Mouse (Mus musculus): ENCODE measurements around the gene Cacna1a. TPM values are rescaled to one million over a fixed set of nuclear protein-coding genes. Genes with fewer than 3 reads are reported as not detected.

Cacna1a gene
- polyA plus RNA-seq, 1 experiment, result 140 TPM

GRCm38 (mm10) chr8:84656641-84657126 lies 268.4 kb downstream of the Cacna1a start:
- TF ChIP-seq CTCF (IDR thresholded peaks at IDR 0.05; ENCODE audit: extremely low read depth, insufficient read depth, low read length), result no peak
- 0 out of 2 replicates have a peak, but pooled peaks have one; percentile 36 for TF ChIP-seq POLR2A (IDR thresholded peaks at IDR 0.05; ENCODE audit: extremely low read depth, insufficient read depth, low read length)
- Histone ChIP-seq H3K27ac (ENCODE audit: insufficient read depth, low read length) (peak overlapping the region; percentile 87), H3K4me1 (ENCODE audit: control insufficient read depth, insufficient read depth, low read length) (no peaks in the 10 kb centered on the region), H3K4me3 (ENCODE audit: insufficient read depth, low read length) (peak overlapping the region; percentile 24; the same call in 1 of the 2 replicates)

- no peaks in the 10 kb centered on the region for H3K4me1 ChIP-seq (ENCODE audit: control insufficient read depth, insufficient read depth, low read length)
- no peak overlapping the region for H3K27ac ChIP-seq (ENCODE audit: insufficient read depth, low read length)
- no peak for TF ChIP-seq CTCF (IDR thresholded peaks at IDR 0.05; ENCODE audit: extremely low read depth, insufficient read depth, low read length)
- no peak for TF ChIP-seq POLR2A (IDR thresholded peaks at IDR 0.05; ENCODE audit: extremely low read depth, insufficient read depth, low read length)
- no peak overlapping the region for H3K4me3 ChIP-seq (ENCODE audit: insufficient read depth, low read length)
Measured at GRCm38 (mm10) chr8:84657203-84657602, 269.0 kb downstream of the Cacna1a start.

GRCm38 (mm10) chr8:84657680-84658079 lies 269.4 kb downstream of the Cacna1a start:
- no peak for TF ChIP-seq POLR2A (IDR thresholded peaks at IDR 0.05; ENCODE audit: extremely low read depth, insufficient read depth, low read length)
- TF ChIP-seq CTCF (IDR thresholded peaks at IDR 0.05; ENCODE audit: extremely low read depth, insufficient read depth, low read length), result no peak
- H3K4me1 ChIP-seq (ENCODE audit: control insufficient read depth, insufficient read depth, low read length), result no peaks in the 10 kb centered on the region
- H3K4me3 ChIP-seq (ENCODE audit: insufficient read depth, low read length), result no peak overlapping the region
- no peak overlapping the region for H3K27ac ChIP-seq (ENCODE audit: insufficient read depth, low read length)

- TF ChIP-seq CTCF (IDR thresholded peaks at IDR 0.05; ENCODE audit: extremely low read depth, insufficient read depth, low read length) (no peak), POLR2A (IDR thresholded peaks at IDR 0.05; ENCODE audit: extremely low read depth, insufficient read depth, low read length) (no peak)
- Histone ChIP-seq H3K4me1 (ENCODE audit: control insufficient read depth, insufficient read depth, low read length) (0 out of 2 replicates have a peak, but pooled peaks cover 2% of the 10 kb centered on the region), H3K4me3 (ENCODE audit: insufficient read depth, low read length) (no peak overlapping the region), H3K27ac (ENCODE audit: insufficient read depth, low read length) (no peak overlapping the region)
Measured at GRCm38 (mm10) chr8:84658951-84659350, 270.7 kb downstream of the Cacna1a start.

- no peak overlapping the region; the same call in 1 of the 2 replicates for H3K4me3 ChIP-seq (ENCODE audit: insufficient read depth, low read length)
- H3K27ac ChIP-seq (ENCODE audit: insufficient read depth, low read length), result no peak overlapping the region
- no peak for TF ChIP-seq POLR2A (IDR thresholded peaks at IDR 0.05; ENCODE audit: extremely low read depth, insufficient read depth, low read length)
- TF ChIP-seq CTCF (IDR thresholded peaks at IDR 0.05; ENCODE audit: extremely low read depth, insufficient read depth, low read length), result no peak
- 0 out of 2 replicates have a peak, but pooled peaks cover 2% of the 10 kb centered on the region for H3K4me1 ChIP-seq (ENCODE audit: control insufficient read depth, insufficient read depth, low read length)
Measured at GRCm38 (mm10) chr8:84659936-84660818, 271.9 kb downstream of the Cacna1a start.

GRCm38 (mm10) chr8:84660819-84661457 lies 272.7 kb downstream of the Cacna1a start:
- H3K4me1 ChIP-seq (ENCODE audit: control insufficient read depth, insufficient read depth, low read length), result 0 out of 2 replicates have a peak, but pooled peaks cover 2% of the 10 kb centered on the region
- no peak overlapping the region for H3K27ac ChIP-seq (ENCODE audit: insufficient read depth, low read length)
- peak overlapping the region; percentile 70 for H3K4me3 ChIP-seq (ENCODE audit: insufficient read depth, low read length)
- no peak for TF ChIP-seq POLR2A (IDR thresholded peaks at IDR 0.05; ENCODE audit: extremely low read depth, insufficient read depth, low read length)
- TF ChIP-seq CTCF (IDR thresholded peaks at IDR 0.05; ENCODE audit: extremely low read depth, insufficient read depth, low read length), result no peak

- Histone ChIP-seq H3K27ac (ENCODE audit: insufficient read depth, low read length) (peak overlapping the region; percentile 57), H3K4me1 (ENCODE audit: control insufficient read depth, insufficient read depth, low read length) (0 out of 2 replicates have a peak, but pooled peaks cover 2% of the 10 kb centered on the region)
- no peak for TF ChIP-seq POLR2A (IDR thresholded peaks at IDR 0.05; ENCODE audit: extremely low read depth, insufficient read depth, low read length)
- no peak for TF ChIP-seq CTCF (IDR thresholded peaks at IDR 0.05; ENCODE audit: extremely low read depth, insufficient read depth, low read length)
Measured at GRCm38 (mm10) chr8:84661458-84661871, 273.2 kb downstream of the Cacna1a start.

GRCm38 (mm10) chr8:84661961-84662571 lies 273.8 kb downstream of the Cacna1a start:
- 0 out of 2 replicates have a peak, but pooled peaks cover 2% of the 10 kb centered on the region for H3K4me1 ChIP-seq (ENCODE audit: control insufficient read depth, insufficient read depth, low read length)
- TF ChIP-seq CTCF (IDR thresholded peaks at IDR 0.05; ENCODE audit: extremely low read depth, insufficient read depth, low read length) (no peak), POLR2A (IDR thresholded peaks at IDR 0.05; ENCODE audit: extremely low read depth, insufficient read depth, low read length) (no peak)
- peak overlapping the region; percentile 70 for H3K4me3 ChIP-seq (ENCODE audit: insufficient read depth, low read length)
- H3K27ac ChIP-seq (ENCODE audit: insufficient read depth, low read length), result peak overlapping the region; percentile 57

More at GRCm38 (mm10) chr8:84661458-84661871, 273.2 kb downstream of the Cacna1a start:
- H3K4me3 ChIP-seq (ENCODE audit: insufficient read depth, low read length), result peak overlapping the region; percentile 70

GRCm38 (mm10) chr8:84662581-84663065 lies 274.4 kb downstream of the Cacna1a start, which contains the start of gene Ier2:
Ier2 (minus strand) TSS chr8:84662852.
- peak; percentile 100 for TF ChIP-seq POLR2A (IDR thresholded peaks at IDR 0.05; ENCODE audit: extremely low read depth, insufficient read depth, low read length)
- no peak for TF ChIP-seq CTCF (IDR thresholded peaks at IDR 0.05; ENCODE audit: extremely low read depth, insufficient read depth, low read length)
- H3K27ac ChIP-seq (ENCODE audit: insufficient read depth, low read length), result peak within 1 kb of the TSS; percentile 57
- H3K4me3 ChIP-seq (ENCODE audit: insufficient read depth, low read length), result peak within 1 kb of the TSS; percentile 70
- 0 out of 2 replicates have a peak, but pooled peaks cover 2% of the 10 kb centered on the region for H3K4me1 ChIP-seq (ENCODE audit: control insufficient read depth, insufficient read depth, low read length)

Measured in cortical plate, adult 2 months (tissue).